Mouse (Mus musculus) bone marrow, adult 2 months (tissue): ENCODE results near the gene Ntmt1.

Experiments
- CTCF ChIP-seq: fragments of 200-500 bp; IDR thresholded peaks from 2 replicates; pipeline ENCODE4 v1.5.1; 2011; ENCODE audit warnings: low read length, control low read depth; ENCODE audit not compliant: control insufficient read depth, insufficient read depth
- POLR2A ChIP-seq: fragments of 200-500 bp; IDR thresholded peaks from 2 replicates; pipeline ENCODE4 v1.6.1; 2011; ENCODE audit warnings: low read depth, mild to moderate bottlenecking, control low read depth, low read length, borderline replicate concordance; ENCODE audit not compliant: control insufficient read depth

- TF ChIP-seq CTCF, result no peak
- TF ChIP-seq POLR2A, result no peak
These were observed 1.9 kb downstream of the Ntmt1 start for GRCm38 (mm10) chr2:30809503-30809902.
